Mouse (Mus musculus) layer of hippocampus, adult 18-20 months (tissue): ENCODE measurements at regions not wholly inside any gene's neighbourhood (a gene's known extent, or its start where the extent isn't known, plus 50 kb on each side); places are given as distances from the start of the nearest gene placed in this dataset.
"Not testable (repeated sequence)": the region's sequence is repeated elsewhere in the genome, so short reads cannot be mapped to it uniquely, and the experiment has no call there.

ENCODE experiments used
- DNase-seq, 2 experiments: peaks; one replicate each; pipeline ENCODE4 v3.0.0; 2022; ENCODE audit warnings: low spot score in 2 of 2

GRCm38 (mm10) chr9:27453476-27453875, 56.9 kb downstream of the Spata19 start:
- no peak for DNase-seq

- DNase-seq: peak; percentile 67 to 83
These were observed 57.5 kb downstream of the Spata19 start for GRCm38 (mm10) chr9:27453924-27454652.

- no peak for DNase-seq
These were observed 61.9 kb downstream of the Spata19 start for GRCm38 (mm10) chr9:27458335-27459040.

- no peak for DNase-seq
These were observed 64.4 kb downstream of the Spata19 start for GRCm38 (mm10) chr9:27461029-27461428.

- no peak for DNase-seq
These were observed 67.4 kb downstream of the Spata19 start for GRCm38 (mm10) chr9:27464006-27464405.

- peak in 1 of 2 experiments; percentile 34 for DNase-seq
These were observed 78.9 kb downstream of the Spata19 start for GRCm38 (mm10) chr9:27475468-27475867.

- DNase-seq: peak in 1 of 2 experiments; percentile 21
These were observed 80.0 kb downstream of the Spata19 start for GRCm38 (mm10) chr9:27476636-27477035.

- no peak for DNase-seq
These were observed 80.6 kb downstream of the Spata19 start for GRCm38 (mm10) chr9:27477079-27477687.

- no peak for DNase-seq
These were observed 81.7 kb downstream of the Spata19 start for GRCm38 (mm10) chr9:27478346-27478745.

- no peak for DNase-seq
These were observed 105.2 kb downstream of the Spata19 start for GRCm38 (mm10) chr9:27501816-27502215.

GRCm38 (mm10) chr9:27509157-27509556, 112.6 kb downstream of the Spata19 start:
- peak; percentile 25 to 73 for DNase-seq

GRCm38 (mm10) chr9:27509711-27510110, 113.1 kb downstream of the Spata19 start:
- DNase-seq: no peak

GRCm38 (mm10) chr9:27511161-27511560, 114.6 kb downstream of the Spata19 start:
- DNase-seq: peak; percentile 30 to 77

GRCm38 (mm10) chr9:27515427-27516110, 119.0 kb downstream of the Spata19 start:
- no peak for DNase-seq

- DNase-seq: no peak
These were observed 121.4 kb downstream of the Spata19 start for GRCm38 (mm10) chr9:27518031-27518430.

GRCm38 (mm10) chr9:27519711-27520110, 123.1 kb downstream of the Spata19 start:
- DNase-seq: no peak

GRCm38 (mm10) chr9:27521181-27521580, 124.6 kb downstream of the Spata19 start:
- DNase-seq: no peak

GRCm38 (mm10) chr9:27526681-27527080, 130.1 kb downstream of the Spata19 start:
- DNase-seq: peak in 1 of 2 experiments; percentile 54

GRCm38 (mm10) chr9:27538480-27538879, 141.9 kb downstream of the Spata19 start:
- no peak for DNase-seq

GRCm38 (mm10) chr9:27541585-27542151, 145.1 kb downstream of the Spata19 start:
- DNase-seq: peak in 1 of 2 experiments; percentile 38

- not testable (repeated sequence) for DNase-seq
These were observed 158.1 kb downstream of the Spata19 start for GRCm38 (mm10) chr9:27554697-27555096.
